Mouse (Mus musculus): Measurements from ENCODE around the gene Hist1h2bp. TPM values are rescaled to one million over a fixed set of nuclear protein-coding genes. Genes with fewer than 3 reads are reported as not detected.
"Not testable (repeated sequence)": the region's sequence is repeated elsewhere in the genome, so short reads cannot be mapped to it uniquely, and the experiment has no call there.

Hist1h2bp gene
- total RNA-seq, 2 experiments from 2014 or later = 1.1 TPM; not detected in 1

GRCm38 (mm10) chr13:21755707-21756106 lies 31.6 kb upstream of the Hist1h2bp start:
- DNase-seq = no peak
- TF ChIP-seq CTCF (IDR thresholded peaks at IDR 0.05) = no peak
- Histone ChIP-seq H3K4me3 (no peak overlapping the region), H3K27ac (no peak overlapping the region)
- intact Hi-C loops (cut with DNase I) = no loop called here

- TF ChIP-seq CTCF (IDR thresholded peaks at IDR 0.05) = no peak
- DNase-seq = peak; percentile 74
- peak overlapping the region; percentile 91 for H3K27ac ChIP-seq
- H3K4me3 ChIP-seq = peak overlapping the region; percentile 76
- intact Hi-C loops (cut with DNase I) = loop anchor here (5.0 kb wide), 1 partner anchor 263 kb away; the partner anchor contains the start of genes Hist1h2ag, Hist1h2bj and Hist1h4i
Observed at GRCm38 (mm10) chr13:21778814-21779766, 8.2 kb upstream of the Hist1h2bp start.

GRCm38 (mm10) chr13:21779767-21780731 lies 7.2 kb upstream of the Hist1h2bp start, which contains the start of gene Hist1h1b:
Gene Hist1h1b, minus strand, starts transcription at chr13:21780625.
- intact Hi-C loops (cut with DNase I) = loop anchor here (5.0 to 10.0 kb wide), 3 partner anchors 65 to 1655 kb away; partner anchors contain the start of genes Hist1h2ag, Hist1h2ai, Hist1h2bj and Hist1h2bl

GRCm38 (mm10) chr13:21781021-21781555 lies 6.2 kb upstream of the Hist1h2bp start:
- H3K27ac ChIP-seq = no peak overlapping the region; the same call in 1 of the 2 replicates
- H3K4me3 ChIP-seq = peak overlapping the region; percentile 76
- DNase-seq = no peak
- TF ChIP-seq CTCF (IDR thresholded peaks at IDR 0.05) = no peak
- intact Hi-C loops (cut with DNase I) = loop anchor here (10.0 kb wide), 2 partner anchors 66 to 1654 kb away; partner anchors contain the start of genes Hist1h2ai, Hist1h2bl and Hist1h3h

More at GRCm38 (mm10) chr13:21779767-21780731, 7.2 kb upstream of the Hist1h2bp start, which contains the start of gene Hist1h1b:
- DNase-seq = peak; percentile 54
- no peak for TF ChIP-seq CTCF (IDR thresholded peaks at IDR 0.05)
- Histone ChIP-seq H3K27ac (peak within 1 kb of the TSS; percentile 91), H3K4me3 (peak within 1 kb of the TSS; percentile 76)

- intact Hi-C loops (cut with DNase I) = loop anchor here (10.0 kb wide), 2 partner anchors 67 to 1653 kb away; partner anchors contain the start of genes Hist1h2ai, Hist1h2bl and Hist1h3h
- Histone ChIP-seq H3K4me3 (no peak overlapping the region), H3K27ac (no peak overlapping the region)
- TF ChIP-seq CTCF (IDR thresholded peaks at IDR 0.05) = no peak
- no peak for DNase-seq
Observed at GRCm38 (mm10) chr13:21781639-21782038, 5.6 kb upstream of the Hist1h2bp start.

GRCm38 (mm10) chr13:21782361-21783254 lies 4.7 kb upstream of the Hist1h2bp start:
- Histone ChIP-seq H3K4me3 (peak overlapping the region; percentile 76), H3K27ac (peak overlapping the region; percentile 81)
- intact Hi-C loops (cut with DNase I) = loop anchor here (10.0 kb wide), 2 partner anchors 68 to 1652 kb away; partner anchors contain the start of genes Hist1h2ai, Hist1h2bl and Hist1h3h
- not testable (repeated sequence) for DNase-seq

- no peak for TF ChIP-seq CTCF (IDR thresholded peaks at IDR 0.05)
- peak; percentile 41 for DNase-seq
- intact Hi-C loops (cut with DNase I) = loop anchor here (10.0 kb wide), 2 partner anchors 68 to 1652 kb away; partner anchors contain the start of genes Hist1h2ai, Hist1h2bl and Hist1h3h
- peak within 1 kb of the TSS; percentile 81 for H3K27ac ChIP-seq
- peak within 1 kb of the TSS; percentile 76 for H3K4me3 ChIP-seq
Observed at GRCm38 (mm10) chr13:21783255-21783617, 4.0 kb upstream of the Hist1h2bp start, which contains the start of gene Hist1h3i. Gene Hist1h3i, minus strand, starts transcription at chr13:21783370.

- intact Hi-C loops (cut with DNase I) = loop anchor here (10.0 kb wide), 2 partner anchors 69 to 1651 kb away; partner anchors contain the start of genes Hist1h2ai, Hist1h2bl and Hist1h3h
- DNase-seq = no peak
- Histone ChIP-seq H3K27ac (peak overlapping the region; percentile 81), H3K4me3 (peak overlapping the region; percentile 76)
- TF ChIP-seq CTCF (IDR thresholded peaks at IDR 0.05) = no peak
Observed at GRCm38 (mm10) chr13:21783734-21784161, 3.5 kb upstream of the Hist1h2bp start.

- H3K4me3 ChIP-seq = peak overlapping the region; percentile 76
- no peak overlapping the region for H3K27ac ChIP-seq
- intact Hi-C loops (cut with DNase I) = loop anchor here (10.0 kb wide), 2 partner anchors 70 to 1650 kb away; partner anchors contain the start of genes Hist1h2ai, Hist1h2bl and Hist1h3h
- no peak for TF ChIP-seq CTCF (IDR thresholded peaks at IDR 0.05)
- no peak for DNase-seq
Observed at GRCm38 (mm10) chr13:21784311-21784710, 3.0 kb upstream of the Hist1h2bp start.
